In the genomic region with DNA sequence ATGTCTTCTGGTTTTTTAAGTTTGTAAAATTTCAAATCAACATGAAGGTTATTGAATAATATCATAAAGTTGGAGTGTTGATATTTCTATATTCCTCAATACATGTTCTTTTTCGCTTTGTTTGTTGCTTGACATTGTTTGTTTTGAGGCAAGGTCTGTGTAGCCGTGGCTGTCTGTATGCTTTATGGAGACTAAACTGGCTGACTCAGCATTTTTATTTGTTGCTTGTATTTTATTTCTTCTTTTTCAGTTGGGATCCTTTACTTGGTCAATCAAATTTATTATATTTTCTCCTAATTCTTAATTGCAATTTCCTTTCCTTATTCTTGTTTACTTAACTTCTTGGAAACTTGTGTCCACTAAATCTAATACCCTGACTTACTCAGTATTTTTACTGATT, we compare ENCODE assay signal across 25 mouse cellular contexts.
"Had no signal": no experiment of that assay in that cellular context is flagged by ENCODE, and none has a peak within 500 bp of the region (broad histone marks: within the 10 kb centered on the region; RNA-seq: fewer than 3 reads in every experiment).

No protein-coding gene starts in this region.

- H3K27ac ChIP-seq: embryonic facial prominence, embryonic 10.5 days; embryonic facial prominence, embryonic 12.5 days; embryonic facial prominence, embryonic 13.5 days; embryonic facial prominence, embryonic 15.5 days; forebrain, embryonic 10.5 days; forebrain, embryonic 12.5 days; forebrain, embryonic 13.5 days; forebrain, embryonic 15.5 days; gastrocnemius, adult 2 months; heart, adult 2 months; heart, embryonic 10.5 days had no signal

- H3K4me2 ChIP-seq: embryonic facial prominence, embryonic 12.5 days; embryonic facial prominence, embryonic 13.5 days; embryonic facial prominence, embryonic 15.5 days; forebrain, embryonic 12.5 days; forebrain, embryonic 13.5 days; forebrain, embryonic 15.5 days had no signal

- H3K9me3 ChIP-seq: embryonic facial prominence, embryonic 10.5 days; embryonic facial prominence, embryonic 12.5 days; embryonic facial prominence, embryonic 13.5 days; embryonic facial prominence, embryonic 15.5 days; forebrain, embryonic 10.5 days; forebrain, embryonic 12.5 days; forebrain, embryonic 13.5 days; forebrain, embryonic 15.5 days; heart, embryonic 10.5 days had no signal

- H3K36me3 ChIP-seq: embryonic facial prominence, embryonic 10.5 days; embryonic facial prominence, embryonic 12.5 days; embryonic facial prominence, embryonic 13.5 days; embryonic facial prominence, embryonic 15.5 days; forebrain, embryonic 10.5 days; forebrain, embryonic 12.5 days; forebrain, embryonic 15.5 days; heart, embryonic 10.5 days had no signal

- DNase-seq: cerebellum, adult 9-11 months; cerebellum, postnatal 10 days; cerebellum, postnatal 14 days; cerebellum, postnatal 25 days; cerebellum, postnatal 36 days; embryo, embryonic 11 days; forebrain, postnatal 0 days; gastrocnemius, adult 2 months; gastrocnemius, postnatal 10 days; gastrocnemius, postnatal 14 days; gastrocnemius, postnatal 25 days; gastrocnemius, postnatal 36 days; heart, adult 11 months; heart, adult 18-20 months; heart, adult 2 months had no signal

- H3K9ac ChIP-seq: embryonic facial prominence, embryonic 12.5 days; embryonic facial prominence, embryonic 13.5 days; embryonic facial prominence, embryonic 15.5 days; forebrain, embryonic 12.5 days; forebrain, embryonic 13.5 days; forebrain, embryonic 15.5 days; forebrain, postnatal 0 days had no signal

- H3K27me3 ChIP-seq: embryonic facial prominence, embryonic 12.5 days; embryonic facial prominence, embryonic 13.5 days; embryonic facial prominence, embryonic 15.5 days; forebrain, embryonic 12.5 days; forebrain, embryonic 13.5 days; forebrain, embryonic 15.5 days had no signal

- H3K4me1 ChIP-seq: embryonic facial prominence, embryonic 10.5 days; embryonic facial prominence, embryonic 12.5 days; embryonic facial prominence, embryonic 13.5 days; embryonic facial prominence, embryonic 15.5 days; forebrain, embryonic 13.5 days; forebrain, embryonic 15.5 days; heart, embryonic 10.5 days had no signal

- H3K4me3 ChIP-seq: embryonic facial prominence, embryonic 10.5 days; embryonic facial prominence, embryonic 12.5 days; embryonic facial prominence, embryonic 13.5 days; embryonic facial prominence, embryonic 15.5 days; erythroblast, embryonic 14.5 days; forebrain, embryonic 10.5 days; forebrain, embryonic 12.5 days; forebrain, embryonic 13.5 days; forebrain, embryonic 15.5 days; gastrocnemius, adult 2 months; heart, adult 2 months; heart, embryonic 10.5 days had no signal
